Mouse (Mus musculus) liver (tissue): ENCODE data around the gene Tnfsf14.

Source experiments
- DNase-seq: peaks from one replicate; pipeline ENCODE4 v3.0.0-alpha.2; 2020; ENCODE audit warnings: mixed read lengths

Gene Tnfsf14

DNA sequence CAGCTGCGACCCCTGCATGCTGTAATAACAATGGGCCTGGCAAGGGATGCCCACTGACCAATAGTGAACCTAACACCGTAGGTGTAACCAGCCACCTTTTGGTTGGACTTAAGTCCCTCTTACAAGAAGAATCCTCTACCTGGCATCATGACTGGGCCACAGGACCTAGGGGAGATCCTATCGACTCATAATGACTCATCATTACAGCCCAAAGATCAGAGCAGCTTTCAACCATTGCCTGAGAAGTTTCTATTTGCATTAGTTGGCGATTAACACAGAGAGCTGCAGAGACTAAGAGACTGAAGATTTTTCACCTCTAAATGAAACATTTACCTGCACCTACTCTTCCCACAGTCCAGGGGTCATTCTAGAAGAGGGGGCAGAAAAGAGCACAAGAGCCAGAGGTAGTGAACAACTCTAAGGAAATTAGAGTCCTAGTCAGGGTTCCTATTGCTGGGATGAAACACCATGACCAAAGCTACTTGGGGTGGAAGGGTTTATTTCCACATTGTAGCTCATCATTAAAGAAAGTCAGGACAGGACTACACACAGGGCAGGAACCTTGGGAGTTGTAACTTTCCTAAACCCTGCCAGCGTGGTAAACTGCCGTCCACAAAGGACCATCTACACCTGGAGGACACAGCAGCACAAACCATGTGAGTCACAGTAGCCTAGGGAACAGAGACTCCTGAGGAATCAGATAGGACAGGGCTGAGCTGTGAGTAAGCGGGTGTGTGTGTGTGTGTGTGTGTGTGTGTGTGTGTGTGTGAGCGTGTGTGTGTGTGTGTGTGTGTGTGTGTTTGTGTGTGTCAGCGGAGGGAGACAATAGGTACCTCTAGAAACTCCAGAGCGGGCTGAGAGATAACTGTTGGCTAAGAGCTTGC, 8.1 kb upstream of the Tnfsf14 start:
- DNase-seq = no peak

DNA sequence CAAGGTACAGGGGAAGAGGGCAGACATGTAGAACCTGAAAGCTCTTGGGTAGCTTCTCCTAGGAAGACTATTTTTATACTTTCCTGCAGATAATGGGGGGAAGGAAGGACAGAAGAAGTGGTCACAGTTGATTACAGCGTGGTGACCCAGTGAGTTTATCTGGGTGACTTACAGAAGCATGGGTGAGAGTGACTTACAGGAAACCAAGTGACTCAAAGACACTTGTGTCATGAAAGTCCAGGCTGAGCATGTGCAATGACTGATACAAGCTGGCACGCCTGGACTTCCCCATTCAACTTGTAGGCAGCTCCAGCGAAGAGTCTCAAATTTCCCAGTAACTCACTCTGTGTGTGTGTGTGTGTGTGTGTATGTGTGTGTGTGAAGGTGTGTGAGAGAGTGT, 4.3 kb upstream of the Tnfsf14 start:
- DNase-seq = no peak

DNA sequence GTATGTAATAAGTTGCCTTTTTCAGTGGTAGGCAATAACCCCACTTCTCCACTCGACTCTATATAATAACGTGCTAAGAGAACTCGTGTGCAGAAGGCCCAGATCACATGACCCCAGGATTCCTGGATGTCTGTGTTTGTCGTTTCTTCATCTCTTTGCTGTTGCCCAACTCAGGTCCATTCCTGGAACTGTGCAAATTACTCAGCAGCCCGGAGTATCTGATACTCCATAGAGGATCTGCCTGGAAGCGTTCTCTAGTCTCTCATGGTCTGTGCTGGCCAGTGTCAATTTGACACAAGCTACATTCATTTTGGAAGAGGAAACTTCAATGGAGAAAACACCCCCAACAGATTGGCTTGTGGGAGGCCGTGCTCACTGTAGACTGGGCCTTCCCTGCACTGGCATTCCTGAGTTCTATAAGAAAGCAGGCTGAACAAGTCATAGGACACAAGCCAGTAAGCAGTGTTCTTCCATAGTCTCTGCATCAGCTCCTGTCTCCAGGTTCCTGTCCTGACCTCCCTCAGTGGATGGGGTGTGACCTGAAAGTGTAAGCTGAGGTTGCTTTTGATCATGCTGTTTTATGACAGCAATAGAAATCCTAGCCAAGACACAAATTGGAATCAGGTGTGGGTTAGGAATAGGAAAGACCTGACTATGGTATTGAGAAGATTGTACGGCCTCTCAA, 1.5 kb upstream of the Tnfsf14 start:
- DNase-seq = no peak

DNA sequence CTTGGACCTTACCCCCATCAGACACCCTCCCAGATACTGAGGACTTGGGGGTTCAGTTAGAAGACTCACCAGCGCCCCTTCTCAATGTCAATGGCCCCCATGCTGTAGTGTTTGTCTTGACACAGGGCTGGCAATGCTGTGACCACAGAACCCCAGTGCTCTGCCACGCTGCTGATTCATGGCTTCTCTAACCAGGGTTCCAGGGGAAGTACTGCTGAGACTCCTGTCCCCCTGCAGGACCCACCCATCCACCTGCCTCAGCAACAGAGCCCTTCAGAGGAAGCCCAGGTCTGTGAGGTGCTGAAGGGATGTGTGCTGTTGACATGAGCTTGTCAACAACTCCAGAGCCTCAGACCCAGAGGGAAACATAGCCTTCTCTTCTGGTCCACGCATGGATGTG, 794 bp upstream of the Tnfsf14 start:
- DNase-seq = no peak

DNA sequence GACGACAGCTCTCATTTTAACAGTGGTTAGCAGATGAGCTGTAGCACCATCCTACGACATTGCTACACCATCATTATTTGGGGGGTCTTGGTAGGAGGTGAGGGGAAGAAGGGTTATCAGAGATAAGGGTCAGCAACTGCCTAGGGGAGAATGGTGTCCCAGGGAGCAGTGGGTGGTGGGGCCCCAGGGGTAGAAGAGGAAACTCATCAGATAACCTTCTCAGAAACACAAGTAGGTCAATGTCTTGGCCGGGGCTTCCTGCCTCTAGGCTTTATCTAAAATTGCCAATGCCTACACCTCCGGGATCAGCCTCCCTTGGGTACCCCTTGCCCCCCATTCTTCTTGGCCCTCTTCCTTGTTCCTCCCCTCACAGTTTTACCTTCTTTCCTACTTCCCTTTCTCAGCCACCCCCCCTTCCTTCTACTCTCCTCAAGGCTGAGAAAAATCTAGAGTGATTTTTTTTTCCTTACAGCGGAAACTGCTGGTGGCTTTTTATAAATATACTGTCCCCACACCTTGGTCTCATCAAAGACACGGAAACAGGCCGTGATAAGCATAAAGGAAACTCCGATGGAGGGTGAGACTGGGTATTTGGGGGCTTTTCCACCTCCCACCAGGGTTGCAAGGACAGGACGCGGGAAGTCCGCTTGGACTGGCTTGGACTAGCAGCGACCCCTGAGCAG, 5.3 kb downstream of the Tnfsf14 start:
- peak; percentile 27 for DNase-seq

DNA sequence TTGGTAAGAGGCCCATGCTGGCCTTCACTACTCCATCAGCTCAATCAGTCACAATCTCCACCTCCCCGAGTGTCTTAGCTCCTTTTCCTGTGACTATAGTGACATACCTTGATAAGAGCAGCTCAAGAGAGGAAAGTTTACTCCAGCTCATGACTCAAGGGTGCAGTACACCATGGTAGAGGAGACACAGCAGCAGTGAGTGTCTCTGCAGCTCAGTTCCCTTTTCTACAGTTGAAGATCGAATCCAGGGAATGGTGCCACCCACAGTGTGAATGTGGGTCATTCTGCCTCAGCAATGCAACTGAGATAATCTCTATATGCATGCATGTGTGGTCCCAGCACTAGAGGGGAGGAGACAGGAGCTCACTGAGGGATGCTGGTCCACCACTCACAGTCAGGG, 8.3 kb downstream of the Tnfsf14 start:
- no peak for DNase-seq

DNA sequence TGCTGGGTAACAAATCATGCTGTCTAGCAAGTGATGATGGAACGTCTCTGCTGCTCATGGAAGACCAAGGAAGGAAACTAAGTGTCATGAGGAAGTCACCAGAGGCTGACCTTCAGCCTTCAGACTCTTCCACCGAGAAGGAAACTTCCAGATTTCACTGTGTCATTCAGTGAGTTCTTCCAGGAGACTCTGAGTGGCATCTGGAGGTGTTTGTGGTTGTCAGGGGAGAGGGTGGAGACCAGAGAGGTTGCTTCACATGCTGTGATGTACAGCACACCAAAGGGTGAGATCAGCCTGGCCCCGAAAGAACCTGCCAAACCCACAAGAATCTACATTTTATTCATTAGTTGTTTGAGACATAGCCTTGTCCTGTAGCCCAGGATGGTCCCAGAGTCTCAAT, 11.1 kb downstream of the Tnfsf14 start:
- no peak for DNase-seq

DNA sequence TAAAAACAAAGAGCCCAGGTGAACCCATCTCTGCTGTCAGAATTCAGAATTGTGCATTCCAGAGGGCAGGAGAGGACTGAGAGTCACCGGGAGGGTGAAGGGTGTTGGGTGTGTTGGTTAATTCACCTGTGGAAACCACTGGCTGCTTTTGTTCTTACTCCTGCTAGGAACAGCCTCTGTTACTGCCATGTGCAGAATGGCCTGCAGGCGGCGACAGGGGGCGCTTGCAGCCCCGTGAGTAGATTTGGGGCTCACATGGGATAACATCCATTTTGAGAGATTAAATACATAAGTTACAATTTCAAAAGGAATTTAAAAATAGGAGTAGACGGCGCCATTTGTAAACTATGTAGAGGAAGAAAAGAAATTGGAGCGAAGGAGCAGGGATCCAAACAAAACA, 13.6 kb downstream of the Tnfsf14 start:
- DNase-seq = peak; percentile 32

DNA sequence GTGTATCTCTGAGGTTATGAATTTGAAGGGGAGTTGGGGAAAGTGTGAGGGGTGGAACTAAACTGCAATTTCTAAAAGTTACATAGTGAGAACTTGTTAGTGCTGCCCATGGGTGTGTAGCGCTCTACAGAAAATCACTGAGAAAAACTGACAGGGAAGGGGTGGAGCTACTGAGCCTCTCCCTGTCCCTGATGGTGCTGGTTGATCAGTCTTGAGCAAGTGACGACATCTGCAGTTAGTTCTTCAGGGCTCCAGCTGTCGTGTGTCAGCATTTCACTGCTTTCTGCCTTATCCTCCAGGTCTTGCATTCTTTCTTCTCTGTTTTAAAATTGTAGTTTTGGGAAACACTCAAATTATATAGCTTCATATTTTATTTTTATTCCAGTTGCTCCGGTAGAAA, 20.6 kb downstream of the Tnfsf14 start:
- DNase-seq = no peak

DNA sequence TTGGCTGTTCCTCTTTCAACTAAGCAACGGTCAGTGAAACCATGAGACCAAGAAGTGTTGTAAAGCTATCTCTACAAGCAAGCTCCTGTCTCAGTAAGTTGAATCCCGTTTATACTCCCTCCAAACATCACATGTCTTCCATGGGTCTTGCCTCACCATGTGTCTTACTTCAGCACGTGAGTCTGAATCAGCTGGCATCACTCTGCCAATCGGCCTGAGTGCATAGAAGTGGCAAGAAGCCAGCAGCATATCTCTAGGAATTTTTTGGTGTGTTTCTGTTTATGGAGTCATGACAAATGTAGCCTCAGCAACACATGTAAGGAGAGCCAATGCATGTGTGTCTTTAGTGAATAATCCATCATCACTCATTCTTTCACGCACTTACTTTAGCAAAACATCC, 21.6 kb downstream of the Tnfsf14 start:
- DNase-seq = no peak

DNA sequence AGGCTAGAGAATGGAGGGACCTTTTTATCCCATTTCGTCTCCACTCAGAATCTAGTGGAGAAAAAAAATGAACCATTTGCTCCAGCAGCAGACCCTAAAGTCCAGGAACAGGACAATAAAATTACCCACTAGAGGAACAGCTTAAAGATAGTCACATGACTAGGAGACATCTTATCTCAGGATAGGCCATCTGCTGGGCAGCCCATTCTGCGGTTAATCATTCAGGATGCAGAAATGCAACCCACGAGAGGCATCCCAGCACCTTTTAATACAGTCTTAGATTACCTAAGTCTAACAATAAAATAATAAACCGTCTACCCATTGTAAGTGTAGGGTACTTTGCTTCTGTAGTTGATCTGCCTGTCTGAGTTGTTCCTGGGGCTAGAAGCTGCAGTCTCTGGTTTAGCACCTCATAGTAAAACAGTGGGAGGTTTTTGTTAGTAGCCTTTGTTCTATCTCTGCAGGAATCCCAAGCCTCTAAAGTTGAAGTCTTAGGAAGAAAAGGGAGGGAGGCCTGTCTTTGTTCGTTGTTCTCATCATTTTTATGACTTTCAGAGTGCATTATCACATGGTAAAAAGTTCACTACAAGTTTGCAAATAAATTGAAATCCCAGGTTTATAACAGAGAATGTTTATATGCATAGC, 23.2 kb downstream of the Tnfsf14 start:
- DNase-seq = no peak

DNA sequence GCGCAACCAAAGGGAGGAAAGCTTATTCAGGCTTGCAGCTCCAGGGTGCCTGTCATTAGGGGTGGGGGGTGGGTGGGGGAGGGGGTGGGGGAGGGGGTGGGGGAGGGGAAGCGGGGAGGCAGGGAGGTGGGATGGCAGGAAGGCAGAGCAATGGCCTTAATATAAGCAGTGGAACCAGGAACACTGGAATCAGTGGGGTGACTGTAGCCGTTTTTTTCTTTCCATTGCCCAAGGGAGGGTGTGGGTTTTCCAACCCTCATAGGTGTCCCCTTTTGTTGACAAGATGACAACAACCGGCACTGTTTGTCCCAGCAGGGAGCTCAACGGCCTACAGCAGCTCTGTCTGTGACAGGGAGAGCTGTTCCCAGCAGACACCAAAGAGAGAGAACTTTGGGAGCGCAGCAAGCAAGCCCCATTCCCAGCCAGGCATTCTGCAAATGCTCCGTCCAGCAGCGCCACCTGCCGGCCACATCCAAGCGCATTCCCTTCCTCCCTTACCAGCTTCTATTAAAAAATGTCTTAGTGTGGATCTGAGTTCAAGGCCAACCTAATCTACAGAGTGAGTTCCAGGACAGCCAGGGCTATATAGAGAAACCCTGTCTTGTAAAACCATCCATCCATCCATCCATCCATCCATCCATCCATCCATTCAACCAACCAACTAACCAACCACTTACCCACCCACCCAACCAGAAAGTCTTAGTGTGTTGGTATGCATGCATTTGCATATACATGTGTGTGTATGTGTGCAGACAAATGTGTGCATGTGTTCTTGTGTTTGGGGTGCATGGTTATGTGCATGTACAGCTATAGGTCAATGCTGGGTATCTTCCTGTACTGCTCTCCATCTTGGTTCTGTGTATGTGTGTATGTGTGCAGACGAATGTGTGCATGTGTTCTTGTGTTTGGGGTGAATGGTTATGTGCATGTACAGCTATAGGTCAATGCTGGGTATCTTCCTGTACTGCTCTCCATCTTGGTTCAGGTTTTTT, 26.9 kb downstream of the Tnfsf14 start:
- DNase-seq = peak; percentile 85

DNA sequence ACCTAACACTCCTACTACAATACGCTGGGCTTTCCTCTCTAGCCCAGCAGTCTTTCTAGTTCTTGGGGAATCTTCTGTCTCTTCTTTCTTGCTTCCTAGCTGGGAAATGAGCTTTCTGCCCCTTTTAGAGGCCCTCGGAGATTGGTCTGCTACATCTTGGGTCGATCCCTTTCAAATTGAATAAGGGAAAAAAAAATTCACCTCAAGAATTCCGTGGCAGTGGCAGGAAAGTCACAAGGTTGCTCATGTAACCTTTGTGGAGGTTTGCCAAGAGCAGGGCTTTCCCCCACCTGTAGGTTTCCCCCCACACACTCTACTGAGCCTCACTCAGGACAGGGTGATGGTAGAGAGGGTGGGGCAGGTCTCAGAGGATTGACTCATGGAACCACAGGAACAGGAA, 40.2 kb downstream of the Tnfsf14 start:
- DNase-seq = no peak

DNA sequence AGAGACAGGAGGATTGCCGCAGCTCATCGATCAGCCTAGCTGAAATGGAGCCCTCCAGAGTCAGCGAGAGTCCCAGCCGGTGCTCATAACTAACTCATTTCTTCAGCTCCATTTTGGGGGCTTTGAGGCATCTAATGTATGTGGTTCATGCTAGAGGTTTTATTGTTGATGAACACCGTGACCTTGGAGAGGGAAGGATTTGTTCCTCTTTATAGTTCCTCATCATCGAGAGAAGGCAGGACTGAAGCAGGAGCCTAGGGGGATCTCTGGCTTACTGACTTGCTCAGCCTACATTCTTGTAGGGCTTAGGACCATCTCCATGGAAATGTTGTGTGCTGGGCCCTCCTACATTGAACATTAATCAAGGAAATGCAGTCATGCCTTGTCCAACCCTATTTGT, 41.0 kb downstream of the Tnfsf14 start:
- no peak for DNase-seq

DNA sequence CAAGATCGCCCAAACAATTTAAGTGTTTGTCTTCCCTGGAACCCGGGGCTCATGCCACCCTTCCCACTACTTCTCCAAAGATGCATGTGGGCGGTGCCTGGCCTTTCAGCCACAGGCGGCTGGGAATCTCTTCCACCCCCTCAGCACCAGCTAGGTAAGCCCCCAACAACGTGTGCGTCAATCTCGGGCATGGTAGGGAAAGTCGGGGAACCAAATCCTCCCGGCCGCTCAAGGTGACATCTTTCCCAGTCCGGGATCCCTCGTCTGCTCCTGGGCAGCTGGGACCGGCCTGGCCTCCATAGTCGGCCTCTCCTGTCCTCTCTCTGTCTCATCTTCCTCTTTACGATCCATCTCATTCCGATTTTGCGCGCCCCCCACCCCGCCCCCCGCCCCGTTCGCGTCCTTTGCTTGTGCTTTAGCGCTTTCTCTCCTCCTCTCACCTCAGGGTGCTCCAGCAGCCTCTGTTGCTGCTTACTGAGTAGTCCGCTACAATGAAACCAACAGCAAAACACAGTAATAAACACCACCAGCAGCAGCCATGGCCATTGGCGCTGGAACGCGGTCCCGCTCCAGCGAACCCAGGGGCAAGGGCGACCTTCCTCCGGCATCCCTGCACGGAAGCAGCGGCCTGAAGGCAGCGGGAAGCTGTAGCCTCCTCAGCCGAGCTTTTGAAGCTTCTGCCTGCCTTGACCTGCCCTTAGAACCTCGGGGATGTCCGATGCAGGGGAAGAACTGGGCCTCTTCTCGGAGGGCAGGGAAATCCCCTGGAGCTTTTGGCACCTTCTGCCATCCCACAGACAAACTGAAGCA, 44.8 kb downstream of the Tnfsf14 start, which contains the start of gene Cd70:
Cd70 (minus strand) TSS at position 784 of the 810 bp plus-strand sequence.
- no peak for DNase-seq

DNA sequence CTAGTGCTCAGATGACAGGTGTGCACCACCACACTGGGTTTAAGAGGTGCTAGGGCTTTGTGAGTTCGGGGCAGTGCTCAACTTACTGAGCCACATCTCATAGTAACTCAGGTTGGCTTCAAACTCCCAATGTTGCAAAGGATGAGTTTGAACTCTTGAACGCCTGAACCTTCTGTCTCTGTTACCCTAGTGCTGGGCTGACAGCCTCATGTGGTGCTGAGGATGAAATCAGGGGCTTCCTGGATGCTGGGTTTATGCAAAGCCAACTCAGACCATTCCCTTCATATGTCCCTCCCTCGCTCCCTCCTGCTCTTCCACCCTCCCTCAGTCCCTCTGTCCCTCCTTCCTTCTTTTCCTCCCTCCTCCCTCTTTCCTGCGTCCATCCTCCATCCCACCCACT, 45.6 kb downstream of the Tnfsf14 start:
- DNase-seq = no peak

DNA sequence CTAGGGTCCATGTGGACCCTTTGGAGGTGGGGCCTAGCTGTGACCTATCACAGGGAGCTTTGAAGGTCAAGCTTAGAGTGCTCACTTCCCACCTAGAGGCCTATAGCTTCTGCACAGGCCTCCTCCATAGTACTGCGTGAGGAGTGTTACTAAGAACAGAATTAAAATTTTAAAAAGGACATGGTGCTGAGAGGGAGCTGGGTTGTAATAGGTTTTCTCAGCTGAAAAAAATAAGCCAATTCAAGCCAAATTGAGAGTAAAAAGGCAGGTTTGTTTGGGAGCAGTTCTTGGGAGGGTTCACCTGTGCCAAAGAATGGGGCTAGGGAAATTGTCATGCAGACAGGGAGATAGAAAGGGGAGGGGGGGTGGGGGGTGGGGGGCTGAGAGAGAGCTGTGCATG, 48.9 kb downstream of the Tnfsf14 start:
- DNase-seq = no peak

DNA sequence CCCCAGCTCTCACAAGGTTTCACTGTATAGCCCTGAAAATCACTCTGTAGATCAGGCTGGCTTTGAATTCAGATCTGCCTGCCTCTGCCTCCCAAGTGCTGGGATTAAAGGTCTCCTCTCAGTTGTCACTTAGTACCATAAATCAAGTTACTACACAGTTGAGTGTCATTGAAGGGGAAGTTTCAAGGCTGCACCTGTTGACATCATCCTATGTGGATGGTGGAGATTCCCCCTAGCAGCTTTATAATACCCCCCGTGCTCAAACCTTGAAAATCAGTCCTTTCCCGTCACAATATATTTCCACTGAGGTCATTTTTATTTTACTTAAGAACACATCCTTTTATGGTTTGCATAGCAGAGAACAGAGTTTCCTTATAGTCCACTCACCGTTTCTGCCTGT, 50.3 kb downstream of the Tnfsf14 start:
- no peak for DNase-seq

DNA sequence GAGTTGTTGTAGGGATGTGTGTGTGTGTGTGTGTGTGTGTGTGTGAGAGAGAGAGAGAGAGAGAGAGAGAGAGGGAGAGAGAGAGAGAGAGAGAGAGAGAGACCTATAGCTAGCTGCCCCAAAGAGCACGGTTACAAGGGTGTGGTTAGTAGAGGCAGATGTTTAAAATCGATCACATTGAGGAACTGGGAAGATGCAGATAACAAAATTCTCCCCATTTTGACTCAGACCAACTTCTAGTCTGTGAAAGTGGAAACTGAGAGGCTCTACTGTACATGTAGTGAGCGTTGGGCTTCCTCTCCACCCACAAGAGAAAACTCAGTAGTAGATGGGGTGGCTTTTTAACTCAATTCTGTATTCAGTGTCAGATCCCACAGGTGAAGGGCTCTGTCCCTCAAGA, 54.3 kb downstream of the Tnfsf14 start:
- DNase-seq = no peak
